Mouse (Mus musculus): ENCODE measurements at regions not wholly inside any gene's neighbourhood (a gene's known extent, or its start where the extent isn't known, plus 50 kb on each side); places are given as distances from the start of the nearest gene placed in this dataset.

DNA sequence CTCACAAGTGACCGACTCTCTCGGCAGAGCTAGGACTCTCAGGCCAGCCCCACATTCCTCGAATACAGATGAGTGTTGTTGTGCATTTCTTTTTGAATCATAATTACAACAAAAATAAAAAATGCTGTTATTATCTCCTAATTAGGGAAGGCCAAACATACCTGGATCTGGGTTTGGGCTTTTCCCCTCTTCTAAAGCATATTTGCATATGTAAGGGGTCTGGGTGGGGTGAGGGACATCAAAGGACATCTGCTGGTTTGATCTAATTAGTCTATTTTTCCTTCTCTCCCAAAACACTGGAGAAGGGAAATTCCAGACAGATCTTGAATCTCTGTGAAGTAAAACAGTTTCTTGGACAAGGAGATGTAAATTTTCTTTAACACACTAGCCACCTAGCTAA, 85.3 kb downstream of the Tfap2a start:
- no peak for DNase-seq (ENCODE audit: low read depth, low spot score)

GRCm38 (mm10) chr13:40651056-40651455, 87.1 kb downstream of the Tfap2a start:
- DNase-seq (ENCODE audit: low read depth, low spot score) = peak; percentile 58

DNA sequence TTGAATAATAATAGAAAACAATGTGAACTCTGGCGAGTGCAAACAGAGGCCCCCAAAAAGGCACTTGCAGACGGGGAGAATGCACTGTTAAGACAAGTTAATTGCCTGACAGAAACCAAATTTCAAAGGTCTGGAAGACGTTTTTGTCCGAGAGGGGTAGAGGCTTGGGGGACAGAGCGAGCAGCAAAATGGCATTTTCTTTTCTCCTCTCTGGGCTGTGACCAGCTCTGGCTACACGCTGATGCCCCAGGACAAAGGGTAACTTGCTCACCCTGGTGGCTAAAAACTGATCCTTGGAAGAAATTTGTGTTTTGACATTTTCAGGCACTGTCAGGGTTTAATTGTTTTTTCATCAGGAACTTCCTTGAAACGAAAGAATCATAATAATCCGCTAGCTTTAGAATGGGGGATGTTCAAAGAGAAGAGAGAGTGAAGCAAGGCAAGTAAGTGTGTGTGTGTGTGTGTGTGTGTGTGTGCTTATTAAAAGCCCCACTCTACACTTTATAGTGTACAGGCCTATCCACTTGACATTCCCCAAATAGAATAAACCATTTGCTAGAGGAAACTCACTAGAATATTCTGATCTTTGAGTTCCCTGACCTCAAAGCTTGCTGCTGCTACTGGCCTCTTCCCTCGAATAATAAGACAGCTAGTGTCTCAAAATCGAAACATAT, 88.0 kb downstream of the Tfap2a start:
- DNase-seq (ENCODE audit: low read depth, low spot score) = no peak

DNA sequence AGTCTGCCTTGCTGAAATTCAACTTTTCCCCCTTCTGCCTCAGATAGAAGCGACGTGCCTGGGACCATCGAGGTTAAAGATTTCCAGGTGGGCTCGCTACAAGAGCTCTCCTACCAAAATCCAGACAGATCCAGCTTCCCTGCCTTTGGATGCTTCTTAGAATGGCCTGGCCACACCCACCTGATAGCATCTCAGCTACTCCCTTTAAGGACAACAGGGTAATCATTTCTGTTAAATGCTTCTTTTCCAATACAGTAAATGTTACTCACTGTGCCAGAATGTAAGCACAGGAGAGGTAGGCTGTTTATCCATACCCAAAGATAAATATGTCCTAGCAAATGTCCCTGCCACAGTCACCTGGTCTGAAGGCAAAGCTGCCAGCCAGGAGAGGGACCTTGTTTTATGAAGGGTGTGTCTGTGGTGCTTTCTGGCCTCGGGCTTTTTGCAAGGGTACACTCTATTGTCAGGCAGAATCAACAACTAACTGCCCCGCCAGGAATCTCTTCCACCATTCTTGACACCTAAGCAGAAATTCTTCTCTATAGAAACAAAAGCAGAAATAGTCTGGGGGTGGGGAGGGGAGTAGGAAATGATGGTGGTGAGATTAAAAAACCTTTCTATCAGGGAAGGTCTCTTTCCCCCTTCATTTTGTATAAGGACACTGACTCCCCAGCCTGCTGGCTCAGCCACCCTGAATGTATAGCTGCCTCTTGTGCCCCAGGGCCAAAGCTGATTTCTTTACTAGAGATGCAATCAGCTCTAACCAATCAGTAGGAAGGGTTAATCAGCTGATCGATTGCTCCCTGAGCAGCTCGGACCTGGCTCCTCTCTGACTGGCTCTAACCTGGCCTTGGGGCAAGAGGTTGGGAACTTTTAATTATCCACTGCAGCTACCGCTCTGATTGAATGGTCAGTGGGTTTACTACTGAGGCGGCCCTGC, 88.8 kb downstream of the Tfap2a start:
- DNase-seq (ENCODE audit: low read depth, low spot score) = peak; percentile 50

DNA sequence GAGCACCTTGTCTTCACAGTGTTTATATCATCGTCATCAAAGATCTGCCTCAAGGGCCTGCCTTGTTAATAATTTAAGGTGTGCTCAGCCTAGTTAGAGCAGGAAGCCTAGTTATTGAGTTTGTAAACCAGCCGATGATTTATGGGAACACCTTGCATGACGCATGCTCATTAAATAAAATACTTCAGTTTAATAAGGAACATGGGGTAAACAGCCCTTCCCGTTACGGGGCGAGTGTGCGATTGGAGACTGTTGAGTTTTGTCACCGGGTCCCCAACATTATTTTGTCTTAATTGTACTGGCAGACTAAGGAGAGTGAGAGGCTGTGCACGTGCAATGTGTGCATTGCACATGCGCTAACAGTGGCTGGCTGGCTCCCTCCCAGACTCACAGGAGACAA, 92.0 kb downstream of the Tfap2a start:
- DNase-seq (ENCODE audit: low read depth, low spot score) = no peak

GRCm38 (mm10) chr13:40645646-40646045, 92.5 kb downstream of the Tfap2a start:
- DNase-seq (ENCODE audit: low read depth, low spot score) = no peak

- no peak for DNase-seq (ENCODE audit: low read depth, low spot score)
These were observed 95.2 kb downstream of the Tfap2a start for GRCm38 (mm10) chr13:40642931-40643330.

DNA sequence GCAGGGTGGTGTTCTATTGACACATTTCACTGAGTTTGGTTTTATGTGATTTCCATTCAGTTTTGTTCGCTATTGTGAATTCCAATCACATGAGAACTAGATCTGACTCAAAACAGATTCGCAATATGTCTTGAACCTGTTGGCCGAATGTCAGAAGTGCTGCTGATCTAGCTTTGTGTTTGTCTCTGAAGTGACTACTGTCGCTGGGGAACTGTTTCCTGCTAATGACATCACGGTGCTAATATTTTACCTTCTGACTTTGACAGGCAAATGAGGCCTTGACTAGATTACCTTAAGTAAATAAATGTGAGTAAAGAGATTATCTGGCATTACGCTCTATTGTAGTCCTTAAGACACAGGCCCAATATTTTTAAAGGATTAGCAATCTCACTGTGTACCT, 100.9 kb downstream of the Tfap2a start:
- no peak for DNase-seq (ENCODE audit: low read depth, low spot score)

DNA sequence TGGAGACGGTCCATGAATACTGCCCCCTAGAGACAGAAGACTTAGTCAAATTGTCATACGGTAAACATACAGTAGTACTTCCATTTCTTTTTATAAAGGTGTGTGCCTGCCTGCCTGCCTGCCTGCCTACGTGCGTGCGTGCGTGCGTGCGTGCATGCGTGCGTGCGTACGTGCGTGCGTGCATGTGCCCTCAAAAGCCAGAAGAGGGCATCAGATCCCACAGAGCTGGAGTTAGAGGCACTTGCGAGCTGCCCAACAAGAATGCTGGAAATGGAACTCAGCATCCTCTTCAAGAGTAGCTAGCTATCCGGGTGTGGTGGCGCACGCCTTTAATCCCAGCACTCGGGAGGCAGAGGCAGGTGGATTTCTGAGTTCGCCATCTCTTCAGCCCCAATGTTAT, 120.3 kb downstream of the Tfap2a start:
- DNase-seq (ENCODE audit: low read depth, low spot score) = peak; percentile 22

- no peak for DNase-seq (ENCODE audit: low read depth, low spot score)
These were observed 129.7 kb downstream of the Tfap2a start for GRCm38 (mm10) chr13:40608526-40608925.

GRCm38 (mm10) chr13:40606405-40607271, 131.5 kb downstream of the Tfap2a start:
- DNase-seq (ENCODE audit: low read depth, low spot score) = no peak

GRCm38 (mm10) chr13:40605686-40606404, 132.3 kb downstream of the Tfap2a start:
- no peak for DNase-seq (ENCODE audit: low read depth, low spot score)

DNA sequence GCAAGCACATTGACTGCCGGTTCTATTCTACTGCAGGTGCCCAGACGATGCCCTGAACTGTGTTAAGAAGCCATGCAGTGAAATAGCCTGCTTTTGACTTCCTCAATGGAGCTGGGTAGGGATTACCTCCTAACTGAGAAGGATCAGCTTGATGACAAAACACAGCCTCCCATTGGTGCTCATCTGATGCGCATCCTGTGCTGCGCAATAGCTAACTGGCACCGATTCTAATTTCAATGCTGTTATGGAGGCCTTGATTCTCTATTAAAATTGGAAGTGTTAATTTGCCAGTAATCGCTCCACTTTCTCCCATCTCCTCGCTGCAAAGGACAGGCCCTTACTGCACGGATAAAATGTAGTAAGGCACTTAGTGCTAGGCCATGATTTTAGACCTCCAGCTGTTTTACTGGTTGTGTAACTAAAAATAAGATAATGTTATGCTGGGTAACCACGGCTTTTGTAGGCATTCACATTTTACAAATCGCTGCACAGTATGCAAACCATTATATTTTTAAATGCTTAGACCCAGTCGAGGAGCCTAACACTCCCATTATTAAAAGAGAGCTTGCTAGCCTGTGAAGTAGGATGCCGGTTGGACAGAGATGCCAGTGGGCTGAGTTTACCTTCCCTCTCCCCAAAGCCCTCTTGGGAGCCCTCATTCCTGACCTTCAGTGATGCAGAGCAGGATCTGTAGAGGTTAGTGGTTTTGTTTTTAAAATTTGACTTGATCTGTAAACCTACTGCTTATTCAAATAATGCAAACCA, 163.0 kb downstream of the Tfap2a start:
- DNase-seq (ENCODE audit: low read depth, low spot score) = no peak

- no peak for DNase-seq (ENCODE audit: low read depth, low spot score)
These were observed 168.7 kb downstream of the Tfap2a start for GRCm38 (mm10) chr13:40569461-40569860.

- no peak for DNase-seq (ENCODE audit: low read depth, low spot score)
These were observed 170.4 kb downstream of the Tfap2a start for GRCm38 (mm10) chr13:40567821-40568220.

- no peak for DNase-seq (ENCODE audit: low read depth, low spot score)
These were observed 173.8 kb downstream of the Tfap2a start for GRCm38 (mm10) chr13:40564351-40564750.

- DNase-seq (ENCODE audit: low read depth, low spot score) = no peak
These were observed 183.8 kb downstream of the Tfap2a start for GRCm38 (mm10) chr13:40554368-40554767.

- DNase-seq (ENCODE audit: low read depth, low spot score) = no peak
These were observed 164.3 kb upstream of the Ofcc1 start for GRCm38 (mm10) chr13:40525501-40525900.

DNA sequence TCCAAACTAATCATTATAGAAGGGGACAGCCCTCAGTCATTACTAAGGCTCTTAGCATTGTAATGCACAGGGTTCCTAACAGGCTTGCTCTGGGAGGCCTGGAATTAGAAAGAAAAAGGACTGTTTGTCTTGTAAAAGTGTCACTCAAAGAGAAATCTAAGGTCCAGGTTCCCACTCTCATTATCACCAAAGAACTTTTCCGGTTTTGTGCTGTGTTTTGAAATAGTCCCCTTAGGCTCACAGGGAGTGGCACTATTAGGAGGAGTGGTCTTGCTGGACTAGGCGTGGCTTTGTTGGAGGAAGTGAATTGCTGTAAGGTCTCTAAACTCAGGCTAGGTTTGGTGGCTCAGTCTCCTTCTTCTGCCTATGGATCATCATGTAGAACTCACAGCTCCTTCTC, 161.9 kb upstream of the Ofcc1 start:
- DNase-seq (ENCODE audit: low read depth, low spot score) = peak; percentile 16

GRCm38 (mm10) chr13:40518180-40518579, 156.9 kb upstream of the Ofcc1 start:
- DNase-seq (ENCODE audit: low read depth, low spot score) = no peak

GRCm38 (mm10) chr13:40509290-40509689, 148.0 kb upstream of the Ofcc1 start:
- no peak for DNase-seq (ENCODE audit: low read depth, low spot score)
